Mouse (Mus musculus): ENCODE results near the gene Daam1.

Gene Daam1

DNA sequence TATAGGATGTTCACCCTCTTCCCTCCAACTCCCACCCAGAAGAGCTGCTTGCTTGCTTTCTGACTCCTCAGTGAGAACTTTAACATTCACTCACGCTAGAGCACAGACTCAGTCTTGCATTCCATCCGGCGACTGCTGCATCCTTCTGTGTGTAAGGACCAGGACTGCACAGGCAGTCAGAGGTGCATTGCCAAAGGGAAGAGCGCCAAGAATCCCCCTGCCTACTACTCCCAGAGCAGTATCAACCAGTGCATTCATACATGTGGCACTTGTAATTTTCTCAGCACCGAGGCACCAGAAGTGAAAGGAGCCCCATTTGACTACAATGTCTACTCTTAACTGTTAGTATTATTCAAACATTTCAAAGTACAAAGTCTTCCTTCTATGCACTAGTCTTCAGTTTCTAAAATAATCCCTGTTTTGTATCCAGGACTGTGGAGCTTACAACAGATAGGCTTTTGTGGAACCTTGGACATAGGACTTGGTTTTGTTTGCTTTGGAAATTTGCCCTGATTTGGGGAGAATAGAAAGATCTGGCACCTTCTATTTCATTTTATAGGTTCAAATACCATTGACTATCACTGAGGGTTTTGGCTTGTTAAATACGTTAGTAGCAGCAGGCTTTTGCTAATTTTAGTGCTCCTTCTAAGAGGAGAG lies 103.2 kb downstream of the Daam1 start:
- DNase-seq, result peak; percentile 47 to 67

DNA sequence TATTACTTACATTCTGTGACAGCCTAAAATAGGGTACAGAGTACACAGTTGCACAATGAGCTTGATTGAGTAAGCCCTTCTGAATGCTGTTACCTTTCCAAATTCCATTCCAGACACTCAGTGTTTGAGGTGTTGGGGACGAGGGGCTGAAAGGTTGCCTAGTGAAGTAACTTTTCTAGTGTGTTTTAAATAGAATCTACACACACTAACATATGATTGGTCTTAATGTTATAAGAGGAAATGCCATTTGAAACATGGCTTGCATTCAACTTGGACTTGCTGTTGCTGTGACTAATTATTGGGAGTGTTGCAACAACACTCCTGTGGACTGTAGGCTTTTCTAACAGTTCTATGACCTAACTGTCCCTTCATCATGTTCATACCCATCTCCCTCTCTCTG lies 105.8 kb downstream of the Daam1 start:
- no peak for DNase-seq

DNA sequence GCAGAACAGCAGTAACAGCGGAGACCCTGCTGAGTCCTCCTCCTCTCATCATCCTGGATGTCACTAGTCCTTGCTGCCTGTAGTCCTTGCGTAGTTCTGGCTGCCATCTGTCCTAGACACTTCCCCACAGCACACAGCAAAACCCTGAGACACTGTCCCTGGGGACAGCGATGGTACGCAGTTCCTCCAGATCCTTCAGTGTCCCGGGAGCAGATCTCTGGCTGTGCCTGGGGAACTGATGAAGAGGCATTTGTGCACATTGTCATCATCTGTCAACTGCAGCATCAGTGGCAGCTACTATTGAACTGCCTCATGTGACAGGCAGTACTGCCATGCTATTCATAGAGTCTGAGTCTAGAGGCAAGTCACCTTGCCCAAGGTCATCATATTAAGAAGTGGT lies 107.6 kb downstream of the Daam1 start:
- DNase-seq, result peak in 1 of 2 experiments; percentile 24

DNA sequence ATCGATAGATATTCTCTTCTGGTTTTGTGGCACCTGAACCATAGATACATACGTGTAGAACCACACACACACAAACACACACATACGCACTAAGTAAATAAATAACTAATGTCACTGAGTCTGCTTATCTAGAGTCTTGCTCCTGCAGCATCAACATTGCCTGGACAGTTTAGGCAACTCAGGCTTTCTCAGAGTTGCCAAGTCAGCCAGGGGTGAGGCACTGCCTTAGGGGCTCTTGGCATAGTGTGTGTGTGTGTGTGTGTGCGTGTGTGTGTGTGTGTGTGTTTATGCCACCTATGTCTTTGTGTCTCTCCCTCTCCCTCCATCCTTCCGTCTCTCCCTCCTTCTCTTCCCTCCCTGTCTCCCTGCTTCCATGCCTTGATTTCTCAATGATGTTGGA lies 110.4 kb downstream of the Daam1 start:
- DNase-seq, result no peak

DNA sequence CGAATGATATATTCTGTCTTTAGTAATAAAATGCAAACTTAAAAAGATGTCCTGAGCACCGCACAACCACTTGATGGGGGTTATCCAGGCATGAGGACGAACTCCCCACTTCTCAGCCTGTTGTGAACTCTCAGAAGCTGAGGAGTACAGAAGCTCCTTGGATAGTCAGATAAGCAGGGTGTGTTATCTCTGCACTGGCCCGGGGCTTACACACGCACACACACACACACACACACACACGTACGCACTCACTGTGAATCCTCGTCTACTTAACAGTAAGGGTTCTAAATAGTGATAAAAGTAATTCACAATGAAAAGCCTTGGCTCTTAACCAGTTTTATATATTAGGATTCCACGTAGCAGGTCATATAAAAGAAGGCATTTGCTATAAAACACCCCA lies 112.2 kb downstream of the Daam1 start:
- no peak for DNase-seq

DNA sequence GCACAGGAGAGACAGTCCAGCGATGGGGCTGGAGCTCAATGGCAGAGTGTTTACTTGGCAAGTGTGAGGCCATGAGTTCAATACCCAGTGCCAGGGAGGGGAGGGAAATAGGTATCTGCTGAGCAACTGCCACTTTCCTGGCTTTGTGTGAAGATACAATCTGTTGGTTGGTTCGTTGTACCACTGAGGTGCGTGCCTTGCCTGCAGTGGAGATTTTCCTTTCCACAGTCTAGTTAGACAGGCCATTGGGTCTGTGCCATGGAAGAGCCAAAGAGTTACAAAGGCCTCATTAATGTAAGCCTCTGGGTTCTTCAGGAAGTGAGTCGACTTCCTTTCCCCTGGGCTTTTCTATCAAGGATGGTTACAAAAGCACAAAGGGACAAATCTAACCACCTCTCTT lies 112.8 kb downstream of the Daam1 start:
- DNase-seq, result peak; percentile 16 to 23

DNA sequence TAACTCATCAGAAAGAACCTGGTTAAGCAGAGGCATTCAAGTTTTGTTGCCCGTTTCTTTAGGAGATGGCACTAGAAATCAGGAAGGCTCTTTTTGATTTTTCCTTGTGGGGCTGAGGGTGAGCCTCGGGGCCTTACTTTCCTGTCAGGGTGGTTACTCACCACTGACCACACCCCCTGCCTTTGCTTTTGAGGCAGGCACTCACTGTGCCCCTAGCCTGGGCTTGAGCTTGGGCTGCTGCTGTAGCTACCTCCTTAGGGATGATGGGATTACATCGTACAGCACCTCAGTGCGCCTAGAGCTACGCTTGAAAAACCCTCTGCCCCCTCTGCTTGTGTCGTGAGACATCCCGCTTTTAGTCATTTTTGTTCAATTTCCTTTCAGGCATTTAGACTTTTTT lies 115.0 kb downstream of the Daam1 start:
- DNase-seq, result no peak

DNA sequence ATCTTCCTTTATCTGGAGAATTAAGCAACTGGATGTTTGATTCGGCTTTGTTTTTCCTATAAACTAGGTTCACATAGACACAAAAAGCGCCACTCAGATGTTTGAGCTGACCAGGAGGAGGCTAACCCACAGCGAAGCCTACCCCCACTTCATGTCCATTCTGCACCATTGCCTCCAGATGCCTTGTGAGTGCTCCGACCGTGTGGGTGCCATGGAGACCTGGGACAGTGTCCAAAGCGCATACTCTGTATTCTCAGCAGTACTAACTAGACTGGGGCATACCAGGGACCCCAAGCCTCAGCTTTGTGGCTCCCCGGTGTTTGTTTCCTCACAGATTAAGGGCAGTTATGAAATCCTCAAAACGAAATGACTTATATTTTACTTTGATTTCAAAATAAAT lies 115.6 kb downstream of the Daam1 start:
- peak; percentile 74 to 82 for DNase-seq

DNA sequence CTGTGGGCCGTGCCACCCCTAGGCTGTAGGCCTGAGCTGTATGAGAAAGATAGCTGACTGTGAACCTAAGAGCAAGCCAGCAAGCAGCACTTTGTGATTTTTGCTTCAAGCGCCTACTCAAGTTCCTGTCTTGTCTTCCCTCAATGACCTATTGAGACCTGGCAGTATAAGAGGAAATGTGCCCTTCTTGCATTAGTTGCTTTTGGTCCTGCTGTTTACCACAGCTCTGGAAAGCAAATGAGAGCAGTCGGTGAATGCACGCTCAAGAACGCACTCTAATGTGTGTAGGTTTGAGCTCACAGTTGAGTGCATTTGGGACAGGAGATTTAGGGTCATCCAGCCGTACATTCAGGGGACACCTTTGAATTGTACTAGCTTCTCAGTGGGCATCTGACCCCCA lies 118.1 kb downstream of the Daam1 start:
- DNase-seq, result no peak

DNA sequence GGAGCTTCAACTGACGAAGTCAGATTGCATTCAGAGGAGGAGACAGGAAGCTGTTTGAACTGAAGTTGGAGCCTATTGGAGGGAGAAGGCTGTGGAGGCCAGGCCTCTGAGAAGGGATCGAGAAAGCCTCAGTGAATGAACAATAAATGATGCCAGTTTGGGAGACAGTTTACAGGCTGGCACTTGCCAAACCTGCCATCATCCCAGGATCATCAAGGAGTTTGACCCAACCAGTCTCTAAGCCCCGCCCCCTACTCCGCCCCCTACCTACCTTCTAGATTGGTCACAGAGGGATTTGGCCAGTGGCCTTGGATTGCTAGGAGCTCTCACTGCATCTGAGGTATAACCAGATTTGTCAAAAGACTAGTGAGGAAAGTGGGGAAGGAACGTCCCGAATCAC lies 118.7 kb downstream of the Daam1 start:
- peak in 1 of 2 experiments; percentile 17 for DNase-seq

DNA sequence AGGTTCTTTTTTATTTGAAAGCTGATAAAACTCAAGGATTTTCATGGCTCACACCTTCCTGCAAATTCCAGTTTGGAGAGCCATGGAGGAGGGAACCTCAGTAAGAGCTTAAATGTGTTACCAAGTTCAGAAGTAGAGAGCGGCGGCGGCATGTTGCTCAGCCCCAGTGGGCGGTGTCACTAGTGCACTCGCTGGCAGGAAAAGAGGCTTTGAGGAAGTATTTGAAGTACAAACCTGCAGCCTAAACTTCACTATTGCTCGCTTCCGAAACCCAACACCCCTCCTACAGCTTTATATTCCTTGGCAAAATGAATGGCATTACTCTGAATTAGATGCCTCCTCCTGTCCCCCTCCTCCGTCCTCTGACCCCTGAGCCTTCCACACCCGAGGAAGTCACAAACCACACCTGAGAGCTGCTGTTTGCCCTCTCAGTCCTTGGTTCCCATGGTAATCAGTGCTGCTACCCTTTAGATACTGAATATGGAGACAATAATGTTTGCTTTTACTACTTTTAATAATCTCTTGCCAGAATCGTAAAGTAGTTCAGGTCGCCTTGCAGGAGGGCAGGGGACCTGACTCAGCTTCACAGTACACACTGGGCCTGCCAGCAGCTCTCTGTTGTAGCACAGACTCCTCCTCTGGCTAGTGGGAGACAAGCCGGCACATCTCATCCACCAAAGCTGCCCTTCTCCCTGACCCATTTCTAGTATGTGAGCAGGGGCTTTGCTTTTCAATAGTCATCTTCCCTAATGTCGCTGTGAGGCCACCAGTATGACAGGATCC lies 119.4 kb downstream of the Daam1 start:
- no peak for DNase-seq

DNA sequence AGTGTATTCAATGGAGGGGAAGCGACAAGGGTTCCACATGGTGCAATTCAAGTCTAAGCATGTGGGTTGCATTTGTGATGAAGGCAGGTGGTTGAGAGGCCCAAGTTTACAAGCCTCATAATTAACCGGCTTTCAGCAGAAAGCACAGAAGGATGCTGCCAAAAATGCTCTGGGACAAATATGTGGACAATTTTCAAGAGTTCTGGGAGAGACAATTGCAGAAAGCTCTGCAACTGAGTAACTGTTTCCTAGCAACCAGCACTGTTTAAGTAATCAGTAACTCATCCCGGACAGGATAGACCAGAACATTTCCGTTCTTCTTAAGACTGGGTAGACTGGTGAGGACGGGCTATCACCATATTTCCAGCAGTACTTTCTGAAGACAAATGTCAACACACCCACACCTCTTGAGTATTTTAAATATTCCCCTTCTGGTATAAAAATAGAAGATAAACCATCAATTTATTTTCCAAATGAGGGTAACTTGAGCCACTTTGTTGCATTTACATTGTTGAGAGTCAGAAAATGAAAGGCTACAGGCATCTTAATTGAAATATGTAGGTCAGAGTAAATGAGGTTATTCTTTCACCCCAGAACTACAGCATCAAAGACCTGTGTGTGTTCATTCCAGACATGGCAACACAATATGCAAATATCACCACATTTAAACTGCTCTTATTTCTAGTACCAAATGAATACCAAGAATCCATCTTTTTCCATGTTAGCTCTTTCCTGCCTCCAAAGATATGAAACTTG lies 123.5 kb downstream of the Daam1 start:
- DNase-seq, result peak; percentile 13 to 19

DNA sequence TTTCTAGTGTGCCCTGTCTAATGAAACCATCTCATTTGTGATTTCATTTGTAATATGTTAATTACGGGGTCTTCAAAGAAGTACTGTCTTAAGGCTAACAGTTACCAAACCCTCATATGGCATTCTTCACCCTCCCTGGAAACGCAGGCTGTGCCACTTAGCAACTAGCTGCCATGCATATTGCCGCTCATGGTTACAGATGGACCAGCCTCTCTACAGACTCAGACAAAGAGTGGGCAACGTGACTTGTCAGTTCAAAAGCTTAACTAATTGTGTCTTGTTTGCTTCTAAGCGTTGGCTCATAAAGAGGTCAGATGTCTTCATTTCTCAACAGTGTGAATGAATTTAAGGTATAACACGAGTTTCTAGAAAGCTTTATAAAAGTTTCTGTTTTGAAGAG lies 126.1 kb downstream of the Daam1 start:
- DNase-seq, result no peak

DNA sequence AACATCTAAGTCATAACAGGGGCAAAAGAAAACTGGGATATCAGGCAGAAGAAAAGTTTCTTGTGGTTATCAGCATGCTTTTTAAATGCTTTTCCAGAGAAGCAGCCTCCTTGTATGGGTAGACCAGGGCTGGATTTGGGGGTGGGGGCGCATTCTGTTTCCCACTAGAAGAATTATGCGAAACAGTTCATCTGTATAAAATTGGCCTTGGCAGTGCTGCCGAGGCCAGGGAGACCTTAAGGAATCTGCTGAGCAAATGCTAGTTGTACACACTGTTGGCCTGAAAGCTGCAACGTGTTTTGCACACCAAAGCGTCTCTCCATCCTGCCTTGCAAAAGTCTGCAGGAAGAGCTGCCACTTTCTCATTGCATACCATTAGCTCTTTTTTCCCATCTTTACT lies 126.6 kb downstream of the Daam1 start:
- DNase-seq, result peak; percentile 32 to 51

DNA sequence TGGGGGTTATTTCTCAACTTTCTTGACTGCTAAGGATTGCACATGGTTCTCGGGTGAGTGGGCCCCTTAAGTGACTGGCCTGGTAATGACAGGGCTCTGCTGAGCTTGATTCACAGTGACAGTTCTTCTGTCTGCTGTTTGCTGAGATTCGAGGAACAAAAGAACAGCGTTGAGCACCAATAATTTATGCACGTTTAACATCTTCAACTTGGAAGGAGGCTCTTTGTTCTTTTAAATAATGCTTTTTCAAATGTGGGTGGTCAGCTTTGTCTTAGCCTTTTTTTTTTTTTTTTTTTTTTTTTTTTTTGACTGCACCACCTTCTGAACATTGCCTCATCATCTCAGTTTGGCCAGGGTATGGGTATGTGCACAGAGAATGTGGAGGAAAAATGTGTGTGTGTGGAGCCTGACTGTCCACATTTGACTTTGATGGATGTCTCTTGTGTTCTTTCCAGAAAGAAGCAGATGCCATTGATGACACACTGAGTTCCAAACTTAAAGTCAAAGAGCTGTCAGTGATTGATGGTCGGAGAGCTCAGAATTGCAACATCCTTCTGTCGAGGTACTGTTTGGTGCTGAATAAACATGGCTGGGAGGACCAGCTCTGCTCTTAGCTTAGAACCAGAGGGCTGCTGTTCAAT lies 128.6 kb downstream of the Daam1 start:
- DNase-seq, result no peak

DNA sequence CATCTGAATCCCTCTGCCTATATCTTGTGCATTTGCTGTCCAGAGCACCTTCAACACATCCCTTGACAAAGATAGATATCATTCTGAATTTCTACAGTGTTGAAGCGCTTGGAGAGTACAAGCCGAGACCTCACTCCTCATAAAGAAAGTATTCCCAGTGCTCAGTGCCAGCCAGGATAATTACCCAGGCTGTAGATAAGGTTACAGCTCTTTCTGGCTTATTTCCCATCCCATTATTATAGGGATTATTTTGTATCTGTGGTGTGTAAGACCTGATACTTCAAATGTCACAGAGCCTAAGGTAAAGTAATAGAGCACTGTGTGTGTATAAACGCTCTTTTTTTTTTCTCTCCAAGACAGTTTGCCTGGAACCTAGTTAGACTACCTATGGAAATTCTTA lies 130.8 kb downstream of the Daam1 start:
- DNase-seq, result no peak

DNA sequence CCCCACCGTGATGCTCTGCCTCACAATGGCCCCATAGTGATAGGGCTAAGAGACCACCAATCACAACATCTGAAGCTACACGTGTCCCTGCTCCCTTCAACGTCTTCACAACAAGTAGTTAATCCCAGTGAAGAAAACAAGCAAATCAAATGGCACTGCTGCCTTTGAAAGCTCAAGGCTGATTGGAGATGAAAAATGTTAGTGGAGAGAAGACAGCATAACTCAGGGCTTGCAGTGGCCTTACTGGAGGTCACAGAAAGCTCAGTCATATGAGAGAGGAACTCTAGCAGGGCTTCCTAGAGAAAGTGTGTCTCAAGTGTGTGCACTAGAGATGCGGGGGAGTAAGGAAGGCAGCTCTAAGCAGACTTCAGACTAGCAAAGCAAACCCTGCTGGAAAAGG lies 131.7 kb downstream of the Daam1 start:
- DNase-seq, result no peak

DNA sequence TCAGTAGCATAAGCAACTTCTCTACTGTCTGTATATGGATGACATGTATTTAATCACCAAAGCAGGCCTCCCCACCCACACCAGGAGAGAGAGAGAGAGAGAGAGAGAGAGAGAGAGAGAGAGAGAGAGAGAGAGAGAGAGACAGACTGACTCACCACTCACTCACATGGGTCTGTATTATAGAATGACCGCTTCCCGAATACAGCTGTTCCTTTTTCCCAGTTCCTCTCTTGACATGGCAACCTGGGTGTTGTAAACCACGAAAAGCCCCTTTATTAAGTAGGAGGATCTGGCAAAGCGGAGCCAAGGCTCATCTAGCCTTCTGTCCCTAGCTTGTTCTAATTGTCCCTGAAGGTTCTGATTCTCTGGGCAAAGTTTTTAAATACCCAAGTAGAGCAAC lies 137.7 kb downstream of the Daam1 start:
- DNase-seq, result no peak

DNA sequence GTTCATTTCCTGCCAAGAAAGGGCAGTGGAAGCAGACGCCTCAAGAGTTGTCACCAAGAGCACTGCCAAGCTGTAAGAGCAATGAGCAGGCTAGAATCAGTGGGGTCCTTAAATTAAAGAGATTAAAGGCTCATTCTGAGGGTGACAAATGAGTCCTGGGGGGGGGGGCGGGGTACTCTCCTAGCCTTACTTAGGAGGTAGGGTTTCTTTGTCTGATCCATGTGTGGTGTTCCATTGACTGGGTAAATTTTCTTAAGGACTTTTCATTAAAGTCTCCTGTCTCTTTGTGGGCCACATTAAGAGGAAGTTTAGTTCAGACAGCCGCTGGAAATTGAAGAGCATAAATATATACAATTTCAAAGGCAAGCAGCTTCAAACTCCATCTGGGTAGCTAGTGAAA lies 138.1 kb downstream of the Daam1 start:
- no peak for DNase-seq

DNA sequence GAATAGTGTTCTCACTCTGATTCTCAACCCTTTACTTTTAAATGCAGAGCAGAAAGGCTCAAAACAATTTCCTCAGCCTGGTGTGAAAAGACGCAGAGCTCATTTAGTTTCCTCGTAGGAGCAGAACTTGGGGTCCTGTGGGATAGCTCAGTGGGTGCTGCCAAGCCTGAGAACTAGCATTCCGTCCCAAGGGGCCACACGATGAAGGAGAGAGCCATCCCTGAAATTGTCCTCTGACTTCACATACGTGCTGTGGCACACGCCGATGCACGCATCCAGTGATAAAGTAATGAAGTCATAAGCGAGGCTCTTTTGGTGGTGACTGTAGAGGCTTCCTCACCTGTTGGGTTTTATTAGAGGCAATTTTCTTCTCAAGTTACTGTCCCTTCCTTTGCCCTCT lies 138.6 kb downstream of the Daam1 start:
- no peak for DNase-seq

DNA sequence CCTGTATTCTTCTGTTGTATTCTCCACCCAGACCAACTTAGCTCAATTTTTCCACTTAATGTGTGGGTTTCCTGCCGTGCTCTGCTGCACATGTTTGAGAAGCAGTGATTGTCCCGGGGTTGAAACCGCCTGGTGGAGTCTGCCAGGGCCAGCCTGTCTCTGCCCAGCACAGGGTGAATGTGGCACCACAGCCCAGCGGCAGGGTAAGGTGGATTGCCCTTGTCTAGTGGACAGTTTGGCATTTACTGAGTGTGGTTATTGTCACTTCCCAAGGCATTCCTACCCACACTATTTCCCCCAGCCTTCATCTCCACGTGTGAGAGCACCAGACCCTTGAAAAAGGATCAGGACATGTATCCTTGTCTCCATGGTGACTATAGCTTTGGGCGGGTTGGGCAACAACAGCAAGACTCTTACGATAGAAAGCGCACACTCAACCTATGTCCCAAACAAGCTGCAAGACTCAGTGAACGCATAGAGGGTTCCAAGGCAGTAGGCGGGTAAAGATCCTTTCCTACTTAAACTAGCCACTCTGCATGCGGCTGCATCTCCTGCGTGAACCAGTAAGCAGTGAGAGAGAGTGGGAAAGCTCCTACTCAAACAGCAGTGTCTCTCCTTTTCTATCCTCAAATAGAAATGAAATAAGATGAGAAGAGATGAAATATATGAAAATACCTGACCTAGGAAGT lies 139.2 kb downstream of the Daam1 start:
- no peak for DNase-seq

DNA sequence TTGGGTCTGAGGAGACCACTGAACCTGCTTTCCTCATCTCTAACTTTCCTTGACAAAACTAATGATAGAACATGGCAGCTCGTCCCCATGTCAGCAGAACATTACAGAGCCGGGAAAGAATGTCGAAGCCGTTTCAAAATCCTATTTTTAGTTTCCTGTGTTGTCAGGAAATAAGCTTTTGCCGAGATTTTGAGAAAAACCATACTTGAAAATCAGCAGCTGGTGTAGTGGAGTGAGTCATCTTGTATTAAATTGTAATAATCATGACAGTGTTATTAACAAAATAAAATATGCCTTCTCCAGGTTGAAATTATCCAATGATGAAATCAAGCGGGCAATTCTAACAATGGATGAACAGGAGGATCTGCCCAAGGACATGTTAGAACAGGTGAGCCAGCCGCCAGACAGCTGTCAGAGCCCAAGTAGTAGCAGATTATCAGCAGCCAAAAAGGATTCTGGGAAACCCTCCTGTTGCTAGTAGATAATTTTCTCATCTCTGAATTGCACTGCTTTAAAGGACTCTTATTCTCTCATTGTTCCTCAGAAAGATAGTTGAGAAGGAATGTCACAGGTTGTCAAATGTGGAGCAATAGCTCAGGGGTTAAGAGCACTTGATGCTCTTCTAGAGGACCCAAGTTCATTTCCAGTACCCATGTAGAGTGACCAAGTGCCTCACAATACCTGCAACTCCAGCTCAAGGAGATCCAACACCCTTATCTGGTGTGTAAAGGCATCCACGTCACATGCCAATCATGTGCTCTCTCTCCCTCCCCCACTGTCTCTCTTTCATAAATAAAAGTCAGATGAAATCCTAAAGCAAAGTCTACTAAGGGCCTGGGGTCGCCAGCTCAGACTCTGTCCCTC lies 140.1 kb downstream of the Daam1 start:
- DNase-seq, result no peak

All from cerebellum, postnatal 10 days (tissue).